Comparison of ENCODE assay signal across 27 mouse cellular contexts in the genomic region with DNA sequence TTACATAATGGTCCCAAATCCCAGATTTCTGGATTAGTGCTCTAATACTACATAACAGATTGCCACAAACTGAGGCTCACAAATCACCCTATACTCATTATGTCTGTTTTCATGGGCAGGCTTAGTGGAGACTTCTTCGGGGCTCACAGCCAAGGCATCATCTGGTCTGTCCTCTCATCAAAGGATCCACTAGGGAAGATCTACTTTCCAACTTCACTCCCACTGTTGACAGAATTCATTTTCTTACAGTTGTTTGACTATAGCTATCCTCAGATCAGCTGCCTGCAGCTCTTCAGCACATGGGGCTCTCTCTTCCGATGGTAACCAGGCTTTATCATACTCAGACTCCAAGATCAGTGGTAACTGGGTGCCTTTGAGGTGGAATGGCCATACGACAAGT. TPM values are rescaled to one million over a fixed set of nuclear protein-coding genes. Genes with fewer than 3 reads are reported as not detected.
DNase-seq lines count a peak whose midpoint lies in the region; ATAC-seq and TF ChIP-seq lines count a peak whose summit lies in the region.
"Had no signal": no experiment of that assay in that cellular context is flagged by ENCODE, and none has a peak within 500 bp of the region (broad histone marks: within the 10 kb centered on the region; RNA-seq: fewer than 3 reads in every experiment).

No protein-coding gene starts in this region.

- 77% methylated on average over 3 of the region's 3 CpGs for WGBS in limb, embryonic 14.5 days
- WGBS in limb, embryonic 10.5 days: 89% methylated on average over 3 of the region's 3 CpGs

- H3K4me2 ChIP-seq in limb, embryonic 14.5 days (replicated peaks; ENCODE audit: low read depth, low read length, severe bottlenecking): no peak overlapping the region
- H3K4me2 ChIP-seq: embryonic facial prominence, embryonic 13.5 days; forebrain, embryonic 13.5 days; heart, embryonic 13.5 days; hindbrain, embryonic 15.5 days had no signal

- TF ChIP-seq POLR2A in limb, embryonic 14.5 days (IDR thresholded peaks at IDR 0.05; ENCODE audit: borderline replicate concordance, extremely low read depth, insufficient read depth, insufficient read length): no peak
- no peak for TF ChIP-seq POLR2A in brain, embryonic 14.5 days (IDR thresholded peaks at IDR 0.05; ENCODE audit: borderline replicate concordance, extremely low read depth, insufficient read depth, insufficient read length, poor library complexity, severe bottlenecking)

- H3K9me3 ChIP-seq in limb, embryonic 14.5 days (ENCODE audit: control insufficient read depth, low read length): no peaks in the 10 kb centered on the region
- no peaks in the 10 kb centered on the region; the same call in 1 of the 2 replicates for H3K9me3 ChIP-seq in limb, embryonic 10.5 days (replicated peaks)
- H3K9me3 ChIP-seq: embryonic facial prominence, embryonic 13.5 days; hindbrain, embryonic 15.5 days had no signal

- ATAC-seq in limb, embryonic 14.5 days (ENCODE audit: low FRiP score, low read depth): no peak; the same call in 1 of the 2 replicates
- ATAC-seq: activated CD4-positive, CD25-positive, alpha-beta regulatory T cell, adult 4 months; forebrain, embryonic 13.5 days; forebrain, postnatal 0 days; Patski had no signal

- H3K4me3 ChIP-seq in limb, embryonic 14.5 days (replicated peaks; ENCODE audit: low read length): no peak overlapping the region
- no peak overlapping the region for H3K4me3 ChIP-seq in limb, embryonic 10.5 days
- H3K4me3 ChIP-seq: embryonic facial prominence, embryonic 13.5 days; forebrain, embryonic 13.5 days; heart, embryonic 13.5 days; hindbrain, embryonic 15.5 days had no signal

- intact Hi-C loops in gastrocnemius, postnatal 14 days (cut with DNase I; ENCODE audit: low total_unique reads): no loop called here

- H3K9ac ChIP-seq in limb, embryonic 14.5 days (ENCODE audit: low read depth, low read length, severe bottlenecking): no peak overlapping the region
- H3K9ac ChIP-seq: embryonic facial prominence, embryonic 13.5 days; forebrain, embryonic 13.5 days; forebrain, postnatal 0 days; heart, embryonic 13.5 days; hindbrain, embryonic 15.5 days had no signal

- no peaks in the 10 kb centered on the region for H3K36me3 ChIP-seq in limb, embryonic 14.5 days (ENCODE audit: control insufficient read depth, insufficient read depth, low read length)
- no peaks in the 10 kb centered on the region for H3K36me3 ChIP-seq in limb, embryonic 10.5 days
- H3K36me3 ChIP-seq: embryonic facial prominence, embryonic 13.5 days; heart, embryonic 13.5 days; hindbrain, embryonic 15.5 days had no signal

- H3K27me3 ChIP-seq in limb, embryonic 14.5 days (ENCODE audit: control insufficient read depth, insufficient read depth, low read length): no peaks in the 10 kb centered on the region
- H3K27me3 ChIP-seq in limb, embryonic 10.5 days (ENCODE audit: low read depth, poor library complexity, severe bottlenecking): no peaks in the 10 kb centered on the region
- H3K27me3 ChIP-seq: CH12.LX; embryonic facial prominence, embryonic 13.5 days; forebrain, embryonic 13.5 days; heart, embryonic 13.5 days; hindbrain, embryonic 15.5 days; Patski had no signal

- no peak for TF ChIP-seq CTCF in brain, embryonic 14.5 days (IDR thresholded peaks at IDR 0.05; ENCODE audit: borderline replicate concordance, extremely low read depth, insufficient read depth, insufficient read length)

- H3K4me1 ChIP-seq in limb, embryonic 14.5 days (ENCODE audit: control insufficient read depth, insufficient read depth, low read length): 0 out of 2 replicates have a peak, but pooled peaks cover 5% of the 10 kb centered on the region
- H3K4me1 ChIP-seq in limb, embryonic 10.5 days: no peaks in the 10 kb centered on the region
- H3K4me1 ChIP-seq: embryonic facial prominence, embryonic 13.5 days; forebrain, embryonic 13.5 days; hindbrain, embryonic 15.5 days had no signal

- no peak overlapping the region for H3K27ac ChIP-seq in limb, embryonic 14.5 days (replicated peaks; ENCODE audit: low read depth, low read length)
- no peak overlapping the region for H3K27ac ChIP-seq in limb, embryonic 10.5 days
- H3K27ac ChIP-seq: embryonic facial prominence, embryonic 13.5 days; forebrain, embryonic 13.5 days; heart, embryonic 13.5 days; hindbrain, embryonic 15.5 days had no signal

- peak; percentile 16 for DNase-seq in gastrocnemius, postnatal 14 days
- no peak for DNase-seq in gastrocnemius, adult 18-20 months (ENCODE audit: low spot score)
- peak; percentile 47 for DNase-seq in layer of hippocampus, adult 9-11 months
- no peak for DNase-seq in layer of hippocampus, adult 11-12 months (ENCODE audit: low spot score)
- peak; percentile 45 for DNase-seq in limb, embryonic 14.5 days (ENCODE audit: low spot score)
- no peak for DNase-seq in limb, embryonic 10.5 days (ENCODE audit: low spot score)
- peak; percentile 30 for DNase-seq in brain, embryonic 14.5 days (ENCODE audit: low read depth)
- no peak for DNase-seq in cerebellum, postnatal 14 days
- DNase-seq: adrenal gland, postnatal 14 days; cerebellum, adult 11 months; cerebellum, adult 8-10 months; cerebellum, postnatal 25 days; forebrain, postnatal 0 days; gastrocnemius, postnatal 10 days; heart, postnatal 36 days had no signal

RNA-seq across cellular contexts. Expression of a gene that starts 45.2 kb away (rescaled TPM):
- total RNA-seq in gastrocnemius, postnatal 14 days (2021): not detected
- total RNA-seq in gastrocnemius, adult 18-20 months (2021): not detected
- polyA plus RNA-seq in limb, embryonic 14.5 days (2012; rRNA removed): not detected in 2 replicates
- polyA plus RNA-seq in limb, embryonic 14.5 days (2014; fragmentation: Nextera tagmentation; extraction: Ambion mirVana): not detected in 2 replicates
- not detected in 2 replicates for polyA plus RNA-seq in limb, embryonic 10.5 days (2016; fragmentation: Nextera tagmentation; extraction: Ambion mirVana)
- not detected in 2 replicates for polyA plus RNA-seq in brain, embryonic 14.5 days (2012; rRNA removed)
- total RNA-seq: adrenal gland, adult 18-20 months; adrenal gland, postnatal 14 days; CH12.LX; forebrain, postnatal 0 days; gastrocnemius, postnatal 10 days; heart, adult 8-10 months; heart, postnatal 36 days had no signal
- polyA plus RNA-seq: activated CD4-positive, CD25-positive, alpha-beta regulatory T cell, adult 4 months; embryonic facial prominence, embryonic 13.5 days; forebrain, embryonic 13.5 days; gonadal fat pad, adult 2 months; heart, embryonic 13.5 days; heart, postnatal 0 days; hindbrain, embryonic 11.5 days; hindbrain, embryonic 15.5 days; Patski had no signal

Comparison
In these comparisons a context has a peak if more than half of its experiments do, and no peak if none do; other contexts are left out.
1. DNase-seq: peak in gastrocnemius, postnatal 14 days (single experiment), layer of hippocampus, adult 9-11 months (single experiment), limb, embryonic 14.5 days (single experiment) and brain, embryonic 14.5 days (single experiment); none in gastrocnemius, adult 18-20 months (single experiment), layer of hippocampus, adult 11-12 months (single experiment), limb, embryonic 10.5 days (single experiment) and cerebellum, postnatal 14 days (0 of 2).